Mouse (Mus musculus): ENCODE measurements around the gene Ankrd54. TPM values are rescaled to one million over a fixed set of nuclear protein-coding genes. Genes with fewer than 3 reads are reported as not detected.
A peak's percentile ranks its signal among the peaks of the same experiment; 100 is the strongest.

The Ankrd54 gene
- not detected in 2 replicates for polyA plus RNA-seq (2012; ENCODE audit: insufficient read depth, insufficient read length, low replicate concordance, missing spikeins)

- Histone ChIP-seq H3K4me3 (ENCODE audit: insufficient read depth, low read depth, low read length) (peak within 1 kb of the TSS; percentile 92), H3K27ac (ENCODE audit: insufficient read depth, low read depth, low read length) (no peak within 1 kb of the TSS), H3K4me1 (ENCODE audit: control insufficient read depth, insufficient read depth, low read length) (no peaks in the 10 kb centered on the region; the same call in 1 of the 2 replicates)
- under 1% methylated on average over 80 of the region's 80 CpGs for WGBS
- TF ChIP-seq POLR2A (IDR thresholded peaks at IDR 0.05; ENCODE audit: insufficient read depth, low read depth, low read length) (peak; percentile 64), CTCF (IDR thresholded peaks at IDR 0.05; ENCODE audit: insufficient read depth, low read depth, low read length) (no peak)
Measured at GRCm38 (mm10) chr15:79062376-79063159, at the start of gene Ankrd54. Gene Ankrd54, minus strand, starts transcription at chr15:79062893.

- WGBS, result 53% methylated on average over 4 of the region's 4 CpGs
- H3K4me3 ChIP-seq (ENCODE audit: insufficient read depth, low read depth, low read length), result no peak overlapping the region
- H3K4me1 ChIP-seq (ENCODE audit: control insufficient read depth, insufficient read depth, low read length), result peaks cover 18% of the 10 kb centered on the region
- TF ChIP-seq POLR2A (IDR thresholded peaks at IDR 0.05; ENCODE audit: insufficient read depth, low read depth, low read length) (no peak), CTCF (IDR thresholded peaks at IDR 0.05; ENCODE audit: insufficient read depth, low read depth, low read length) (no peak)
- no peak overlapping the region for H3K27ac ChIP-seq (ENCODE audit: insufficient read depth, low read depth, low read length)
Measured at GRCm38 (mm10) chr15:79111774-79112173, 49.1 kb upstream of the Ankrd54 start.

GRCm38 (mm10) chr15:79110528-79110927 lies 47.8 kb upstream of the Ankrd54 start:
- Histone ChIP-seq H3K27ac (ENCODE audit: insufficient read depth, low read depth, low read length) (no peak overlapping the region), H3K4me3 (ENCODE audit: insufficient read depth, low read depth, low read length) (no peak overlapping the region), H3K4me1 (ENCODE audit: control insufficient read depth, insufficient read depth, low read length) (peaks cover 18% of the 10 kb centered on the region)
- WGBS, result 71% methylated on average over 2 of the region's 2 CpGs
- no peak for TF ChIP-seq CTCF (IDR thresholded peaks at IDR 0.05; ENCODE audit: insufficient read depth, low read depth, low read length)

- Histone ChIP-seq H3K27ac (ENCODE audit: insufficient read depth, low read depth, low read length) (no peak overlapping the region), H3K4me1 (ENCODE audit: control insufficient read depth, insufficient read depth, low read length) (peaks cover 18% of the 10 kb centered on the region), H3K4me3 (ENCODE audit: insufficient read depth, low read depth, low read length) (no peak overlapping the region; the same call in 1 of the 2 replicates)
- 30% methylated on average over 9 of the region's 9 CpGs for WGBS
- TF ChIP-seq POLR2A (IDR thresholded peaks at IDR 0.05; ENCODE audit: insufficient read depth, low read depth, low read length) (no peak), CTCF (IDR thresholded peaks at IDR 0.05; ENCODE audit: insufficient read depth, low read depth, low read length) (no peak)
Measured at GRCm38 (mm10) chr15:79110031-79110430, 47.3 kb upstream of the Ankrd54 start.

- Histone ChIP-seq H3K4me1 (ENCODE audit: control insufficient read depth, insufficient read depth, low read length) (peaks cover 18% of the 10 kb centered on the region), H3K4me3 (ENCODE audit: insufficient read depth, low read depth, low read length) (peak overlapping the region; percentile 80), H3K27ac (ENCODE audit: insufficient read depth, low read depth, low read length) (peak overlapping the region; percentile 34)
- peak; percentile 9; the same call in 1 of the 2 replicates for TF ChIP-seq CTCF (IDR thresholded peaks at IDR 0.05; ENCODE audit: insufficient read depth, low read depth, low read length)
- no peak for TF ChIP-seq POLR2A (IDR thresholded peaks at IDR 0.05; ENCODE audit: insufficient read depth, low read depth, low read length)
- 2% methylated on average over 45 of the region's 46 CpGs for WGBS
Measured at GRCm38 (mm10) chr15:79109321-79109934, 46.7 kb upstream of the Ankrd54 start.

GRCm38 (mm10) chr15:79108421-79109320 lies 46.0 kb upstream of the Ankrd54 start, which contains the start of gene Micall1:
Gene Micall1, plus strand, starts transcription at chr15:79108898.
- peaks cover 18% of the 10 kb centered on the region for H3K4me1 ChIP-seq (ENCODE audit: control insufficient read depth, insufficient read depth, low read length)
- H3K27ac ChIP-seq (ENCODE audit: insufficient read depth, low read depth, low read length), result peak within 1 kb of the TSS; percentile 34
- WGBS, result under 1% methylated on average over 75 of the region's 85 CpGs
- TF ChIP-seq POLR2A (IDR thresholded peaks at IDR 0.05; ENCODE audit: insufficient read depth, low read depth, low read length), result no peak
- TF ChIP-seq CTCF (IDR thresholded peaks at IDR 0.05; ENCODE audit: insufficient read depth, low read depth, low read length), result no peak
- peak within 1 kb of the TSS; percentile 80 for H3K4me3 ChIP-seq (ENCODE audit: insufficient read depth, low read depth, low read length)

- 0 out of 2 replicates have a peak overlapping the region, but pooled peaks have one; percentile 80 for H3K4me3 ChIP-seq (ENCODE audit: insufficient read depth, low read depth, low read length)
- peaks cover 22% of the 10 kb centered on the region for H3K4me1 ChIP-seq (ENCODE audit: control insufficient read depth, insufficient read depth, low read length)
- H3K27ac ChIP-seq (ENCODE audit: insufficient read depth, low read depth, low read length), result no peak overlapping the region
- 18% methylated on average over 7 of the region's 7 CpGs for WGBS
- TF ChIP-seq POLR2A (IDR thresholded peaks at IDR 0.05; ENCODE audit: insufficient read depth, low read depth, low read length), result no peak
- no peak for TF ChIP-seq CTCF (IDR thresholded peaks at IDR 0.05; ENCODE audit: insufficient read depth, low read depth, low read length)
Measured at GRCm38 (mm10) chr15:79107966-79108365, 45.3 kb upstream of the Ankrd54 start.

- no peak overlapping the region for H3K27ac ChIP-seq (ENCODE audit: insufficient read depth, low read depth, low read length)
Measured at GRCm38 (mm10) chr15:79105804-79106203, 43.1 kb upstream of the Ankrd54 start.

More at GRCm38 (mm10) chr15:79105804-79106203, 43.1 kb upstream of the Ankrd54 start:
- Histone ChIP-seq H3K4me1 (ENCODE audit: control insufficient read depth, insufficient read depth, low read length) (peaks cover 16% of the 10 kb centered on the region), H3K4me3 (ENCODE audit: insufficient read depth, low read depth, low read length) (no peak overlapping the region)
- no peak for TF ChIP-seq POLR2A (IDR thresholded peaks at IDR 0.05; ENCODE audit: insufficient read depth, low read depth, low read length)
- TF ChIP-seq CTCF (IDR thresholded peaks at IDR 0.05; ENCODE audit: insufficient read depth, low read depth, low read length), result no peak
- WGBS, result 76% methylated on average over 2 of the region's 2 CpGs
